Mouse (Mus musculus): ENCODE measurements at regions not wholly inside any gene's neighbourhood (a gene's known extent, or its start where the extent isn't known, plus 50 kb on each side); places are given as distances from the start of the nearest gene placed in this dataset.

DNA sequence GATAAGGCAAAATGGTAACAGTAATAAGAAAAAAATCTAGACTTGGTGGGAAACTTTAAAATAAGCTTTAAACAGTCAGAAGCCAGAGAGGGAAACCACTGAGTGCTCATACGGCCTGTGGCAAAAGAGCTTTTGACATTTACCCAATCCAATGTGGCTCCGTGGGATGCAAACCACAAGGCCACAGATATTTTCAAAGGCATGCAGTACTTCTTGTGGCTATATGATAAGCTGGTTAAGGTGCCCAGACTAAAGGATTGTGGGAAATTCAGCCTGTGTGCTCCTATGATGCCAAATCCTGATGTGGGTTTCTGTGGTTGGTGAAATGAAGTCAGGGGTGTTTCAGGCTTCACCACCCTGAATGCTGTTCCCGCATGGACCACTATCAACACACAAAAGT lies 355.8 kb downstream of the Sorl1 start:
- no peak for DNase-seq (ENCODE audit: low spot score in 2 of 2)

DNA sequence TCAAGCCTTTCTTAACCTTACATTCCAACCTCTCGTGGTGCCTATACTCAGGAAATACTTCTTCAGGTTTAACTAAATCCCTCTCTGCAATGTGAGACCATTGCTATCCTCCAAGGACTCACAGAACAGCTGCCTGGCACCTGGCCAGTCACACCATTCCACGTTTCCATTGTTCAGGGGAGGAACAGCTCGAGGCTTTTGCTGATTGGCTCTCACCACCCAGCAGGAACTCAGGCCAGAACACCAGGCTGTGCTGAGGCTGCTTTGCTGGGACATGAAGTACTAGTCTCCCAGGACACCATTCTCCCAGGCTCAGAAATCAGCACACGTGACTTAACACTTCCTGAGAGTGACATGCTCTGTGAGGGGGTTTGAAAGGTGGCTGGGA lies 357.6 kb downstream of the Sorl1 start:
- no peak for DNase-seq (ENCODE audit: low spot score in 2 of 2)

DNA sequence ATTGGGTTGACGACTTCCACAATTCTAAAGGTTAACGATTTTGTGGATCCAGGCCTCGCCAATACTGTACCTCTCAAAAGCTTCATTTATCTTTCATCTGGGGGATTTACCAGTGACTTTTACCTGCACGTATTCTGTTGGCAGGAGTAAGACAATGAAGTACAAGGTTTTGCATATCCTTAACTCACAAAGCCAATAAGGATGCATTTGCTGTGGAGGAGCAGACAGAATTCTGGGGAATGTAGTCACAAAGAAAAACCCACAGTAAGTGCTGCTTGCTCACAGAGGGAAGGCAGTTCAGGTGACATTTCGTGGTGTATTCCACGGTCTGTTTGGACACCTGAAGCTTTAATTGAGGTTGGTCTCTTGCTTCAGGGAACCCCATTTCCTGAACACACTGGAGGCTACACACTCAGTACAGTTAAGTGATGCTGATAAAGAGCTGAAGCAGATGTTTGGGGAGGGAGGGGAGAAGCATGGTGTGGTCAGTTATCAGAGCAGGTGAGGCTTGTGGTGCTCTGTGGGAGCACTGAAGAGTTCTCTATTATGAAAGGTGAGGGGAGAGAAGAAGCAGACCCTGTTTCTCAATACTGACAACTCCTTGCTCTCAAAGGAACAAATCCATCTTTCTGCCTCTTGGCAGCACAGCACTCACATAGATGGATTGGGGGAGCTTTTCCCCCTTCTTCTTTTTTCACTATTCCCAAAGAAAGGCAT lies 358.1 kb downstream of the Sorl1 start:
- DNase-seq (ENCODE audit: low spot score in 2 of 2) = no peak

DNA sequence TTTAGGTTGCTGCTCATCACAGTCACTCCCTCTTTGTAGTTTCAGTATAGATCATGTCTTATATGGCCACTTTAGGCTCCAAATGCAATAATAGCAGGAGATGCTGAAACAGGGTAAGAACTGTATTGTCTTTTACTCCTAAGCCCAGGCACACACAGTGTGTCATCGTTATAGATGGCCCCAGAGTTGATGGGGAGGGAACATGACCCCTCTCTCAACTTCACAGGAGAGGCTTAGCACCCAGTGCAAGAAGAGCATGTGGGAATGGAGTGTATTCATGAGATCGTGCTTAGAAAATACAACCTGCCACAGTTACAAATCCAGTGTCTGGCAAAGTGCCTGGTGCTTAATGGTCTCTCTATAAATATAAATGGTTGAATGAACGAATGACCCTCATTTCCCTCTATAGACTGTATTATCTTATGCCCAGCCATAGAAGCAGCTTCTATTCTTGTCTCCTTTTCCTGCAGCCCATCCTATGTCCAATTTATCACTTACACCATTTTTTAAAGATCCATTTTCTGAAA lies 363.0 kb downstream of the Sorl1 start:
- no peak for DNase-seq (ENCODE audit: low spot score in 2 of 2)

- no peak for DNase-seq (ENCODE audit: low spot score in 2 of 2)
Observed at GRCm38 (mm10) chr9:41754434-41755002, 369.6 kb downstream of the Sorl1 start.

GRCm38 (mm10) chr9:41745979-41746647 lies 378.0 kb downstream of the Sorl1 start:
- DNase-seq (ENCODE audit: low spot score in 2 of 2) = no peak

GRCm38 (mm10) chr9:41741500-41741899 lies 382.6 kb downstream of the Sorl1 start:
- DNase-seq (ENCODE audit: low spot score in 2 of 2) = no peak

DNA sequence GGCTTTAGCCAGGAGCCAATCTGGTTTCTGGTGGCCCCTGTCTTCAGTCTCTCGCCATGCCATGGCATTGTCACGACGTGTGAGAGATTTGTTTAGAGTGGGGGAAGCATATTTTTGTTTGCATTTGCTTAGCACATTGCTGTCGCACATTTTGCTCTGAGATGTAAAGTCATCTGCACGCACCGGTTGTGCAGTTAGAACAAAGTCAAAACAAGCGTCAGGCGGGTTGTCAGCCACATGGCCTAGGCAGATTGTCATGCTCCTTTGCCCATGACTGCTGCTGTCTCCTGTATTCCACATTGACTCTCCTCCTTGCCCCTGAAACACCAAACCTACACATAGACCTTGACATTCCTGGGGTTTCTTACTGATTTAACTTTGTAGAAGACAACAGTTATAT lies 383.6 kb downstream of the Sorl1 start:
- DNase-seq (ENCODE audit: low spot score in 2 of 2) = no peak

- DNase-seq (ENCODE audit: low spot score in 2 of 2) = no peak
Observed at GRCm38 (mm10) chr9:41737671-41738070, 386.4 kb downstream of the Sorl1 start.

DNA sequence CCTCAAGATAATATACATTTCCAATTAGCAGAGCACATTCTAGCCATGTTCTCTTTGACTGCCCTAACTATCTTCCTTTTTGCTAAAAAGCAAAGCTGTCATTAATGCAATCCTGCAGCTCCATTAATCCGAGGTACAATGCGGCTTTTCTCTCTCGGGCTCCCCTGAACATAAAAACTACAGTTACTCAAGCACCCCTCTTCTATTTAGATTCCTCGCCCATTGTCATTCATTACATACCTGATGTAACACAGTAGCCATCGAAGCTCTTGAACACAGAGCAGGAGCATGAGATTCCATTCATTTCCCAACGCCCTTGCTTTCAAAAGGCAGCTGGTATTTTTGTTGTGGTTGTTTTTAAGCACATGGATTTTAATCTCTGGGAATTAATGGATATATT lies 387.2 kb downstream of the Sorl1 start:
- DNase-seq (ENCODE audit: low spot score in 2 of 2) = no peak

DNA sequence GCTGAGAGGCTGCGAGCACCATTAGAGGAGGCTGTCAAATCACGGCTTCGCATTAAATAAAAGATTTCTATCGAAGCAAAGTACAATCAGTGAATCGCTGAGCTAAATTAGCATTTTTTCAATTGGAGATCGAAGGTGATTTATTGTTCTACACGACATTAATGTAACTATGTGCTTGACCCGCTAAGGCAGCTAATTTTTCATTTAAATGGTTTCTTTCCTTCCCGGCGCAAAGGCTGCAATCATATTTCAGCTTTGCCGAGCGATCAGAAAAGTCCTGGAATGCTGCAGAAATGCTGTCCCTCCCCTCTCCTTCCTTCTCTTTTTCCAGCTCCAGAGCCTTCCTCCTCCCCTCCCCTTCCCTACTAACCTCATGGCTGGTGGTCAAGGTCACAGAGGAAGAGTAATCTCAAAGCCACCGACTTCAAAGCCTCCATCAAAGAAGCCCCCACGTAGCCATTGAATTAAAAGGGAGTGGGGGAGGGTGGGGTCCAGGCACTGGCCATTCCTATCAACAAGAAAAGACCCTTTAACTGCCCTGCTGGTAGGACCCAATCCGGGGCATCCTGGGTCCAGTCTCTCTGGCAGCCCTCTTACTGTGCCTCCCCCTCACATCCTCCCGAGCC lies 387.8 kb downstream of the Sorl1 start:
- DNase-seq (ENCODE audit: low spot score in 2 of 2) = no peak

GRCm38 (mm10) chr9:41735448-41736233 lies 388.5 kb downstream of the Sorl1 start:
- DNase-seq (ENCODE audit: low spot score in 2 of 2) = no peak

DNA sequence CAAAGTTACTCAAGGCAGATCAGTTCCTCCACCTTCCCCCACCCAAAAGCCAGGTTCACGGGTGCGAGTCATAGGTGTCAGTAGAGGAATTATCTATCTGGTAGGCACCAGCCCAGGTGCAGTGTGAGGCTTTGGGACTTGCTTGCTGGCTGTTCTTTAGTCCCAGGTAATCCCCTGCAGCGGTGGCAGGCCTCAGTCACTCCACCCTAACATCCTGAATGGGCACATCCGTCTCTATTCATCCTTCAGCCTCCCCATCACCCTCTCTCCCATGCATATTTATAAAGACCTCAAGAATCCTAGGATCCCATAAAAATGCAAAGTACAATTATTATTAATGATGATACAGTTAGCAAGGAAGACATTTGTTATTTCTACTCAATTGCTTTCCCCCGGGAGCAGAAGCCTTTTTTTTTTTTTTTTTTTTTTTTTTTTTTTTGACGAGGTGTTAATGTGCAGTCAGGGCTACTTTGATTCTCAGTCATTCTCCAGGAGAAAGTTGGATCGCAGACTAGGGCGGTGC lies 389.1 kb downstream of the Sorl1 start:
- DNase-seq (ENCODE audit: low spot score in 2 of 2) = no peak

- DNase-seq (ENCODE audit: low spot score in 2 of 2) = no peak
Observed at GRCm38 (mm10) chr9:41721609-41722008, 402.5 kb downstream of the Sorl1 start.

GRCm38 (mm10) chr9:41715231-41715630 lies 408.9 kb downstream of the Sorl1 start:
- no peak for DNase-seq (ENCODE audit: low spot score in 2 of 2)

- no peak for DNase-seq (ENCODE audit: low spot score in 2 of 2)
Observed at GRCm38 (mm10) chr9:41705972-41706371, 418.1 kb downstream of the Sorl1 start.

- DNase-seq (ENCODE audit: low spot score in 2 of 2) = no peak
Observed at GRCm38 (mm10) chr9:41705461-41705903, 418.6 kb downstream of the Sorl1 start.

- DNase-seq (ENCODE audit: low spot score in 2 of 2) = no peak
Observed at GRCm38 (mm10) chr9:41703091-41703490, 421.0 kb downstream of the Sorl1 start.

DNA sequence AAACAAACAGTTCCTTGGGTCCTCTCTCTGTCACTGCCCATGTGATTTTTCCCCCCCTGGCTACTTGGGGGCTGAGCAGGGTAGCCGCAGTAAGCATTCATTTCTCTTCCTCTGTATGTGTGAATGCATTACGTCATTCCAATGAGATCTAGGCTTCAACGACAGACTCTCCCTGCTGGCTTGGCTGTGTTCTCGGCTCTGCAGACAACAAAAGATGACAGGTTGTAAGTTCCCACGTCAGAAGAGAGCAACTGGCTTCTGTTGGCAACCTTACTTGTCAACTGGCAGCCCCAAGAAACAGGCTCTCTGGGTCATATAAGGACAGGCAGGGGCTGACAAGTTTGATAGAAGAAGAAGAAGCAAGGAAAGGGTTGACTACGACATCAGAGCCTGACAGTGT lies 423.4 kb downstream of the Sorl1 start:
- no peak for DNase-seq (ENCODE audit: low spot score in 2 of 2)

- DNase-seq (ENCODE audit: low spot score in 2 of 2) = no peak
Observed at GRCm38 (mm10) chr9:41699031-41699430, 425.1 kb downstream of the Sorl1 start.
